Mouse (Mus musculus): ENCODE results near the gene Slc1a3.

The Slc1a3 gene

DNA sequence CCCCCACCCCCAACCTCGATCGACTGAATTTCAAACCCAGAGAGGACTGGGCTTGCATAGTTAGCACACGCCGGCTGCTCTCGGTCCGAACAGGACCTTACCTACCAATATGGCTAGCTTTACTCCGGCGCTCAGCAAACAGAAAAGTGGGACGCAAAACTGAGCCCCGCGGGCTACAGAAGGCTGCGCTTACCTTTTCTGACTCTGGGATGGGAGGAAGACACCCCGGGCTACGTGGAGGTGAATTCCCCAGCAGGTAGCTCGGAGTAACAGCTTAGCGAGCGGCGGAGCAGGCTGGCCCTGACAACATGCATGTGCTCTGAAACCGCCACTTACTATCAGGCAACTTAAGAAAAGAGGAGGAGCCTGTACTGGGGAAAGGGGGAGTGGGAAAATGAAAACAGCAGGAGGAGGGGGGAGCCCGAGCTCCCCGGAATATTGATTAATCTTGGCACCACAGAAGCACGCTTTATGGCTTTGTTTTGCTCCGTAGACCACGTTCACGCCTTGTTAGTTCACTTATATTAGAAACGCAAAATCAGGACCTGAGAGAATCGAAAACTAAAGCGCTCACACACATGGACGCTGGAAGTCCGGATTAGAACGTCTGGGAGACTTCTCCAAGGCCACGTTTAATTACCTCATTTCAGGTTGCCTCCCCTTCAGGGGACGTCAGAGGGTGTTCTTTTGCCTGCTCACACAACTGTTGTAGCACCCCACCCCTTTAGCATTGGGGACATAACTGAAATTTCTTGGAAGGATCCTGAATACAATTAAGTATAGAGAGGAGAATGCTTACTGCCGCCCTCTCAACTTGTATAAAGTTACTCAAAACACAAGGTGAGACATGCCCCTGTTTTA is at the start of gene Slc1a3:
TSS of gene Slc1a3 (minus strand) at position 619 of the 861 bp plus-strand sequence.
- in situ Hi-C loops (cut with MboI; ENCODE audit: low sequenced_read_pairs), result no loop called here

DNA sequence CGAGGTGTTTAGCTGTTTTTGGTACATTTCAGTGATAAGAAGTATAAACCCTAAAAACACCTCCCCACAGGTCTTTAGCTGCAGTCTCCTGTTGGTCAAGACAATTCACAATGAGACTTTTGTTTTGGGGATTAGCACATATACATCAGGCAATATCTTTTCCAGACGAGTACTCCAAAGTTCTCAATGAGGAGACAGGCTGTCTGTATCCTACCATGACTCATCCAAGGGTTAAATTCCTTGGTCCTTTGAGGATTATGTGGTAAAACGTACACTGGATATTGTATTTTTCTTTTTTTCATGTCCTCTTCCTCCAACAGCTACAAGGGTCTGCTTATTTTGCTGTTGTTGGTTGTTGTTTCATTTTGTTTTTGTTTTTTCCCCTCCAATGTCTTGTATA is 48.5 kb upstream of the Slc1a3 start:
- in situ Hi-C loops (cut with MboI; ENCODE audit: low sequenced_read_pairs), result no loop called here

DNA sequence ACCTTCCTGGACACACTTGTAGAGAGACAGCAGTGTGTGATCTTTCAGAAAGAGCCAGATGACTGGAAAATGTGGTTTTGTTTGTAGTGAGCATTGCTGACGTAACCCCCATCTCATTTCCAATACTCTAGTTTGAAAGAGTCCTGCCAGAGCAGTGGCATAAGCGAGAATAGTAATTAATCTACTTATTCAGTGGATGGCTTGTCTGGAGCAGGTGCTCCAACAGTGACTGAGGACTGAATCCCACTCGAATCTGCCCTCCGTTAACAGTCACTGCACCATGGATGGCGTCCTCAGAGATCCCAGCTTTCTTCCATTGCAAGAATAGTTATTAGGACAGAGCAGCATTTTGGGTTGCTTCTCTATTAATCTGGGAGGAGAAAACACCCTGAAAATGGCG is 45.9 kb upstream of the Slc1a3 start:
- in situ Hi-C loops (cut with MboI; ENCODE audit: low sequenced_read_pairs), result no loop called here

DNA sequence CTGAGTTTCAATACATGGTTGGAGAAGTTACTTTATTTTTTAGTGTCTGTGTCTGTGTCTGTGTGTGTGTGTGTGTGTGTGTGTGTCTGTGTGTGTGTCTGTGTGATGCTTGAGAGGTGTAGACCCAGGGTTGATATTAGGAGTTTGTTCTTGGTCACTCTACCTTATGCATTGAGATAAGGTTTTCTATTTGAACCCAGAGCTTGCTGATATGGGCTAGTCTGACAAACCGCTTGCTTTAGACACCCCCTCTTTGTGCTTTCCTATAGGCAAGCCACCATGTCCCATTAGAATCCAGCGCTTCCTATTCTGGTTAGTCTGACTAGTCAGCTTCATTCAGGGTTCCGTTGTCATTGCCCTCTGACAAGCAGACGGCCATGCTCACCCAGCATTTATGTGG is 39.2 kb upstream of the Slc1a3 start:
- in situ Hi-C loops (cut with MboI; ENCODE audit: low sequenced_read_pairs), result no loop called here

DNA sequence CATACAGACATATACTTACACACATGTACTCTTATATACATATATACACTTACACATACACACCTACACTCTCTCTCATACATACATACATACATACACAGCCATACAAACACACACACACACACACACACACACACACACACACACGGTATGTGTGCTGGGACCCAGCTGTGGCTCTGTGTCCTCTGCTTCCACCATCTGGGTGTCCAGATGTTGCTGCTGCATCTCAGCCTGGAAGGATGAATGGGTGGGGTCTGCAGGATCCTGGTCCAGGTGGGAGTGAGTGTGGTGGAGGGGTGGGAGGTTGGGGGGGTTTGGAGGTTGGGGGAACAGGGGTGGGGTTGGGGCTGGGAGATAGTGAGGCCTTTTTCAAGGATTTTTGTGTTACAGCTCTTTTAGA is 38.2 kb upstream of the Slc1a3 start:
- in situ Hi-C loops (cut with MboI; ENCODE audit: low sequenced_read_pairs), result no loop called here

DNA sequence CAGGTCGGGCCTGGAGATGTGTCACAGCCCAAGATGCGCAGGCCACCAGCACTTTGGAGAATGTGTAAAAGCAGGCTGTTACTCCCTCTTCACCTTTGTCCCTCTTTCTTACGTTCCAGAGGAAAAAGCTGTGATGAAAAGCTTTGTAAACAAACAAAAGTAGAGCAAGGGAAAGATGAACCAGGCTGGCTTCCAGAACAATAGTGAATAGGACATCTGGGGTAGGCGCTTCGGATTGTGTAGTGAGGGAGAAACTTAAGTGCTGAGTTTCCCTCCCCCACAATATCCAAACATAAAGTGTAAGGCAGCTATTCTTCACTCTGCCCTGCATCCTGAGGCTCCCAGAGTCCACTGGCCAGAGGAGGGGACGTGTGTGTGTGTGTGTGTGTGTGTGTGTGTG is 31.0 kb upstream of the Slc1a3 start:
- in situ Hi-C loops (cut with MboI; ENCODE audit: low sequenced_read_pairs), result no loop called here

DNA sequence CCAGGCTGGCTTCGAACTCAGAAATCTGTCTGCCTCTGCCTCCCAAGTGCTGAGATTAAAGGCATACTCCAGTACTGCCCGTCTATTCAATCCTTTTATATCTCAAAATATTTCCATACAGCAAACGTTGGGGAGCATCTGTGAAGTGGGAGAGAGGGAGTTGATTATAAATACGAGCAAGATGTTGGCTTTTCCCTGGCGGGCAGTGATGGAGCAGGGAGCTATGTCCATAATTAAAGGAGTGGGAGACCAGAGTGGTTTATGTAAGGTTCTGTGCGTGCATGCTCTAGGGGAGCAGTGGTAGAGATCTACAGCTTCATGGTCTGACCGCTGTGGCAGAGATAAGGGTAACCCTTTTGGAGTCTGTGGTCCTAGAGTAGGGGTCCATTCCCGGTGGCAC is 30.2 kb upstream of the Slc1a3 start:
- in situ Hi-C loops (cut with MboI; ENCODE audit: low sequenced_read_pairs), result no loop called here

DNA sequence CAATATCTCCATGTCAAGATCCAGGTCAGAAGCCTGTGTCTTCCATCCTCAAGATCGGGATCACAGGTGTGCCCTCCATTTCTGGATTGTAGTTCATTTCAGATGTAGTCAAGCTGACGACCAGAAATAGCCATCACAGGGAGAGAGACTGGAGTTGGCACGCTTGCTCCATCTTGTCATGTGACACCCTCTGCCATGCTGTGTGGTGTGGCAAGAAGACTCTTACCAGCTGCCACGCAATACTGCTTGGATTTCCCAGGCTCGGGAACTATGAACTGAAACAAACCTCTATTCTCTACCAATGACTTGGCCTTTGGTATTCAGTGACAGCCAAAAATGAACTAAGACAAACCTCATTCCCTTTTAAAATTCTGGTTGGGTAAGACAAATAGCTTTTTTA is 27.6 kb upstream of the Slc1a3 start:
- in situ Hi-C loops (cut with MboI; ENCODE audit: low sequenced_read_pairs), result no loop called here

DNA sequence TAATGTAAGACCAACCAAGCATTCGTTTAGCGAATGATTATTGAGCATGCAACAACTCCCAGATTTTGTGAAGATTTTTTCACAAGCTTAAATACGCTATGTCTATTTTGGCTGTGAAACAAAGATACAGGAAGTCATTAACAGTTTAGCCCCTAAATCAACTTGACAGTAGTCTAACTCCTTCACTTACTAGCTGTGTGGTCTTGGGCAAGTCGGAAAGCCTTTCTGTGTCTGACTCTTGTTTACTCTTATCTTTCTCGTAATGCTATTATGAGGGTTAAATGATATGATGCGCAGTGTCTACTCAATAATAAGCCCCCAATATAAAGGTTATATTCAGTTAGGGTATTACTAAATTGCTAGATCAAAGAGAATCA is 23.8 kb upstream of the Slc1a3 start:
- in situ Hi-C loops (cut with MboI; ENCODE audit: low sequenced_read_pairs), result no loop called here

DNA sequence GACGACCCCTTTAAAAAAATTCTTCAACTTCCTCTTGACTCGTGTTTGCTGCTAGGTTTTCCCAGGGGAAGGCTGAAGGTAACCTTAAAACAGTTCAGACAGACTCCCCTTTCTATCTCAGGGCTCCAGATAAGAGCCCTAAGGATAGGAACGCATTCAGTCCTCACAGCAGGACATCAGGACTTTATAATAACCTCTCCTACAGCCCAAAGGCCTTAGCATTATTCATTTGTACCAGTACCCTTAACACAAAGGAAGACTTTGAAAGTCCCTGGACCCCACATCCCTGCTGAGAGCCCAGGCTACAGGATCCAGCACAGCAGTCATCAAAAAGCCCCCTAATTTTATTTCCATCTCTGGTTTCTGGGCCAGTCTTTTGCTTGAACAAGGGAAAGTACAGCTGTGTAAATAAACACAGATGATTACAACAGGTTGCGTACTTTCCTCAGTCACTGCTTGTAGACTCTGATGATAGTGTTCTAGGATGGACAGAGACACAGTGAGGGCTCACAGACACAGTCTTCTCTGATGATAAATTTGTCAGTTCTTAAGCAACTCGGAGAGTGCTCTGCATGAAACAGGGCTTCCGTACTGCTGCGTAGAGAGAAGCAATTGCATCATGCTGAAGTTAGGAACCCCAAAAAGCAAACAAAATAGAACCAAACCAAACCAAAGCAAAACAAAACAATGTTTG is 23.3 kb upstream of the Slc1a3 start:
- in situ Hi-C loops (cut with MboI; ENCODE audit: low sequenced_read_pairs), result no loop called here

DNA sequence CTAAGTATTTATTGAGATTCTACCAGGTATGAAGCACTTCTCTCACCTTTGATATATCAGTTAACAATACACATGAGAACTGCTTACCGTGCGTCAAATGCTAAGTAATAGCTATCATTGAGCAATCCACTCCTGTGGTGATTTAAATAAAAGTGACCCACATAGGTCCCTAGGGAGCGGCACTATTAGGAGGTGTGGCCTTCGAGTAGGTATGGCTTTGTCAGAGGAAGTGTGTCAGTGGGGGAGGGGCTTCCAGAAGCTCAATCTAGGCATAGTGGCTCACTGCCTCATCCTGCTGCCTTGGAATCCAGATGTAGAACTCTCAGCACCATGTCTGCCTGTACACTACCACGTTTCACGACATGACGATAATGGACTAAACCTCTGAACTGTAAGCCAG is 18.3 kb upstream of the Slc1a3 start:
- in situ Hi-C loops (cut with MboI; ENCODE audit: low sequenced_read_pairs), result no loop called here

DNA sequence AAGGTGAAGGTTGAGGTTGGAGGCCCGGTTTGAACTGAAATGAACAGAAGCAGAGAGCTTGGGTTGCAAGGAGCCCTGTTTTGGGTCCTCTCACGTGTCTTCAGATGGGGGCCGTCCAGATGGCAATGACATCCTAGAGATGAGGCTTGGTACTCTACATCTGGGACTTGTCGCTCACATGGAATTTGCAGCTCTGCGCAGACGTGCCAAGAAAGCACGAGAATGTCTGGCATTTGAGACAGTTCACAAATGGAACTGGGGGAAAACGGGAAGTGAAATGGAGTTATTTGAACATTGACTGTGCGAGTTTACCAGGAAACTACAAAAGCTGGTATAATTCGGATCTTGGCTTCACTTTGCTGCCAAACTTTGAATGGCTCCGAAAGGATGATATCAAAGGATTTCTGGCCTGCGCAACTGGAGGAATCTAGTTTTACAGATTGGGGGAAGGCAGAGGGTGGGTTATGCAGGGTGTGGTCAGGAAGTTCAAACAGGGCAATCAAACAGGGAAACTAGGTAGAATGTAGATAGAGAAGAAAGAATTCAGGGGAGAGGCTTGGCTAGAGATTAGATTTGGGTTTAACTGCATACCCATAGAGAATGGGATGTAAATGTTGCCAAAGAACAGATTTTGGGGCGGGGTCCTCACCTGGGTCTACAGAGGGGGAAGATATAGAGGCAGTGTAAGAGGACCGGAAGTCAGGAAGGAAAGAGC is 12.0 kb upstream of the Slc1a3 start:
- in situ Hi-C loops (cut with MboI; ENCODE audit: low sequenced_read_pairs), result no loop called here

DNA sequence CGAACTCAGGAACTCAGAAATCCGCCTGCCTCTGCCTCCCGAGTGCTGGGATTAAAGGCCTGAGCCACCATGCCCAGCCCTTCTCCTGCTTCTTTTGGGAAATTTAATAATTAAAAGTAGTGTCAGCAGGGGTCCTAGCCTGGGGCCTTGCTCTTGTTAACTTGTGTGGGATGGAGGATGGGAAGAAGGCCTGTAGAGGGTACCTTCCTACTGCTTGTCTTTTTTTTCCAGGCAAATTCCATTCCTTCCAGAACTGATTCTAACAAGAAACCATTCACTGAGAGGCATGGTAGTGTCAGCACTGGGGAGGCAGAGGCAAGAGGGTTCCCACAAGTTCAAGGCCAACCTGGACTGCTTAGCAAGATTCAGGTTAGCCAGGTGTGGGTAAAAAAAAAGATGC is 11.2 kb upstream of the Slc1a3 start:
- in situ Hi-C loops (cut with MboI; ENCODE audit: low sequenced_read_pairs), result no loop called here

DNA sequence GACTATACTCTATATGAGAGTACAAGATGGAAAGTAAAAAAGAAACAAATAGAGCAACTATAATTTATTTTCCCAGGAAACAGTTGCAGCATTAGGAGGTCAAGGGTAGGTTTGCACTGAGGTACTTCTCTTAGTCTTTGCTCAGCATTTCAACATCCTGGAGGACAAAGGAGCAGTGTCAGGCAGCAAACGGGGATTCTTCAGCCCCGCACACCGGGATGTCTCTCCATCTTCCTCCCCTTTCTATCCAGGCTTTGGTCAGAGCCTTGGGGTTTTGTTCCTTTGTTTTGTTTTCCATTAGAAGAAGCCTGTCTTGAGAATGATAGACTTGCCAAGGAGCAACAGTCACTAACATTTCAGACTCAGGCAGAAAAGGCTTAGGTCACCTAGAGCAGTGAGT is 10.4 kb upstream of the Slc1a3 start:
- in situ Hi-C loops (cut with MboI; ENCODE audit: low sequenced_read_pairs), result no loop called here

DNA sequence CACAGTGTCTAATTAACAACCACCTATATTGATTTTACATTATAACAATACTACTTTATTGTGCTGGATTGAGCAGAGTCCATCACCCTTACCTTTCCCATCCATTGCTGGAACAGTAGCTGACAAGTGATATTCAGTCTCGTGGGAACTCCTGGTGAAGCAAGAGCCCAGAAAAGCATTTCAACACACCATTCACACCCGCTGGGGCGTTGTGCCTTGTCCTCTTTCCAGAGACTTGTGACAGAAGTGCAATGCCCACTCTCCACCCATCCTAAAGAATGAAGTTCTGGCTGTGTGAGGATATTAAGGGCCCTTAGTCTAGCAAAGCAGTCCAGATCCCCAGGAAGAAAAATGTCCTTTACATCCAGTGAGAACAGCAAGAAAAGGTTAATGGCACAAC is 7.9 kb upstream of the Slc1a3 start:
- in situ Hi-C loops (cut with MboI; ENCODE audit: low sequenced_read_pairs), result no loop called here

DNA sequence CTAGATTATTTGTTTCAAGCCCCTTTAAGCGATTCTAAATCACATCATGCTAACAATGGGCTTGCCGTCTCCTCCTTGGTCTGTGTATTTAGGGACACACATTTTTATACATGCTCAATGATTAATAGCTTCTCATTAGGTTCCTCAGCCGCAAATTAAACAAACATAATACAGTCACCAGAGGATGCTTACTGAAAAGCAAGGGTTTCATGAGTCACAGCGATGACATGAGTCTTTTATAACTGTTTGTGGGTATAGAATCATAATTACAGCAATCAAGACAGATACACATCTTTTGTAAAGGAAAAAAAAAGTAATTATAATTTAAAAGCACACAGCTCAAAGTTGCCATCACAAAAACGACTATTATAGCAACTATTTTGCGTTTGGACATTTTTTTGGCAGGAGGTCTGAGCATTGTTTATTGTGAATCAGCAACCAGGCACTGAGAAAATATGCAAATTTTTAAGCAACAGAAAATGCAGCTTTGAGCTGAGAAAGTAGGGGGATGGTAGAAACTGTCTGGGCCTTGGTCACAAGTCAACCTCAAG is 6.5 kb upstream of the Slc1a3 start:
- in situ Hi-C loops (cut with MboI; ENCODE audit: low sequenced_read_pairs), result no loop called here

DNA sequence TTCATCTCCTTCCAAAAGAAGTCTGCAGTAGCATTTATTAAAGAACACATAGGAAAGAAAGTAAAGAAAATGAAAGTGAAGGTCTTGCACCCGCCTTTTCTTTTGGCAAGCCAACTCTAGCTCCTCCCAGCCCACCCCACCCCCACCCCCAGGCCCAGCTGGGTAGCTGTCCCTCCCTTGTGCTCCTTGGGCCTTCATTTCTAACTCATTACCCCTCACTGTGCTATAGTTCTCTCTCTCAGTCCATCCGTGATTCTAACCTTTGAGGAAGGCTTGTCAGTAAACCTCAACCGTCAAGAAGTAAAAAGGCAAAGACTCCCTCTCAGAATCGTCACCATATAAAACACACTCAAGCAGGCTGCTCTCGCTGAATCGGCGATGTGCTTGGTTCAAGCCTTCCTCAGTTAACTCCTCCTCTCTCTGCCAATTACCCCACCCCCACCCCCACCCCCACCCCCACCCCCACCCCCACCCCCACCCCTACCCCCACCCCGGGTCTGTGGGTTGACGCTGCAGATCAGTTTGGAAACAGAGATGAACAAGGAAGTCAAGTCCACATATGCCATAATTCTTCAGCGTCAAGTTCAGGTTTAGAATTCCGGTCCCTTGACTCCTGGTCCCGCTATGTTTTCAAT is 5.9 kb upstream of the Slc1a3 start:
- in situ Hi-C loops (cut with MboI; ENCODE audit: low sequenced_read_pairs), result no loop called here

DNA sequence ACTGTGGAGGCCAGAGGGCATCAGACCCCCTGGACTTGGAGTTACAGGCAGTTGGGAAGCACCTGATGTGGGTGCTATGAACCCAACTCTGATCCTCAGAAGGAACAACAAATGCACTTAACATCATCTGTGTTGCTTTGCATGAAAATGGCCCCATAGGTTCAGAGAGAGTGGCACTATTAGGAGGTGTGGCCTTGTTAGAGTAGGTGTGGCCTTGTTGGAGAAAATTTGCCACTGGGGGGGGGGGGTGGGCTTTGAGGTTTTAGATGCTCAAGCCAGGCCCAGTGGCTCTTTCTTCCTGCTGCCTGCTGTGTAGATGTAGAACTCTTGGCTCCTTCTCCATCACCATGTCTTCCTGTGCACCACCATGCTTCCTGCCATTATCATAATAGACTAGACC is 5.1 kb upstream of the Slc1a3 start:
- in situ Hi-C loops (cut with MboI; ENCODE audit: low sequenced_read_pairs), result no loop called here

DNA sequence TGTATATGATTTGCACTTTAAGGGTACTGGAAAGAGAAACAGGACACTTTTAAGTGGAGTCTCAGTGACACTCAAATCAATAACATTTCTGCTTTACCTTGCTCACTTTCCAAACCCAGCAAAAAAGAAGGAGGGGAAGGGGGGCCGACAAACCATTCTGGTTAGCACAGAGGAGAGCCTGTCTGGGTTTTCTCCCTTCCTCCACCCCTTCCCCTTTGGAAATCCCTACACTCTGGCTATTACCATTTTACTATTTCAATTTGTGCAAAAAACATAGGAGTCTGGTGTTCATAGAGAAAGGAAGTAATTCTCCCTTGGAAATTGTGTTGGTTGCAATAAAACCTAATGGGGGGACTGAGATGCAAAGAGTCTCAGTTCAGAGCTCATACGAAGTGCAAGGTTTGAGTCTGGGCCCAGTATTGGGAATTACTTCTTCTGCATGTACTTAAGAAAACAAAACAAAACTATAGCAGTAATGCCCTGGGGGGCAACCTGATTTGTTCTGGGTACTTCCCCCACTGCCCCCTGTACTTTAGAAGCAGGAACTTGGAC is 1.9 kb upstream of the Slc1a3 start:
- in situ Hi-C loops (cut with MboI; ENCODE audit: low sequenced_read_pairs), result no loop called here

DNA sequence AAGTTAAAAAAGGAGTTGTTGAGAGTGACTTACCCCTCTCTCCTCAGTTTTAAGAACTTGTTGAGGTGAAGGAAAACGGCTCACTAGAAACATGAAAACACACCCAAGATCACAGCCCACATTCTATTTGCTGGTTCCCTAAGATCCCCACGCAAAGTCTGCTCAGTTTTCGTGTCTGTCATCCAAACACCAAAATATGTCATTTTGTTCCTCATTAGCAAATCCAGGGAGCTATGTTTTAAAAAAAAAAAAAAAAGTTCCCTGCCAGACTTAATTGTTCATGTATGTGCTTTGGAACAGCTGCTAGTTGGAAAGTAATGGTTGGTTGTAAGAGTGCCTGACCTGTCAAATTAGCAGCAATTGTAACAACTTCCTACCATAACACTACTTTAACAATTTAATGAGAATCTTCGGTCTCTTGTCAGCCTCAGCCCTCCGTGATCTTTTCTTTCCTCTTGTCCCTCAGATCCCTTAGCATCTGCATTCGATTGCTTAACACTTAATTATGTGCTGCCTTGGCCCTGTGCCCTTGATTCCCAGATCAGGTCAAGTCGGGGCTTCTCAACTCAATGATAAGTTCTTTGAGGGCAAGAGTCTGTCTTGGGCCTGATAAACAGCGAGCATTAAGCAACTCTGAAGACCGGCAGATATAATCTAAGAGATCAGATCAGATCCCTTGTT is 1.2 kb upstream of the Slc1a3 start:
- in situ Hi-C loops (cut with MboI; ENCODE audit: low sequenced_read_pairs), result no loop called here
